Mouse (Mus musculus): ENCODE measurements around the gene Slc6a4. TPM values are rescaled to one million over a fixed set of nuclear protein-coding genes. Genes with fewer than 3 reads are reported as not detected.

The Slc6a4 gene
- polyA plus RNA-seq, 1 experiment from 2014 or later: 21.2 TPM

DNA sequence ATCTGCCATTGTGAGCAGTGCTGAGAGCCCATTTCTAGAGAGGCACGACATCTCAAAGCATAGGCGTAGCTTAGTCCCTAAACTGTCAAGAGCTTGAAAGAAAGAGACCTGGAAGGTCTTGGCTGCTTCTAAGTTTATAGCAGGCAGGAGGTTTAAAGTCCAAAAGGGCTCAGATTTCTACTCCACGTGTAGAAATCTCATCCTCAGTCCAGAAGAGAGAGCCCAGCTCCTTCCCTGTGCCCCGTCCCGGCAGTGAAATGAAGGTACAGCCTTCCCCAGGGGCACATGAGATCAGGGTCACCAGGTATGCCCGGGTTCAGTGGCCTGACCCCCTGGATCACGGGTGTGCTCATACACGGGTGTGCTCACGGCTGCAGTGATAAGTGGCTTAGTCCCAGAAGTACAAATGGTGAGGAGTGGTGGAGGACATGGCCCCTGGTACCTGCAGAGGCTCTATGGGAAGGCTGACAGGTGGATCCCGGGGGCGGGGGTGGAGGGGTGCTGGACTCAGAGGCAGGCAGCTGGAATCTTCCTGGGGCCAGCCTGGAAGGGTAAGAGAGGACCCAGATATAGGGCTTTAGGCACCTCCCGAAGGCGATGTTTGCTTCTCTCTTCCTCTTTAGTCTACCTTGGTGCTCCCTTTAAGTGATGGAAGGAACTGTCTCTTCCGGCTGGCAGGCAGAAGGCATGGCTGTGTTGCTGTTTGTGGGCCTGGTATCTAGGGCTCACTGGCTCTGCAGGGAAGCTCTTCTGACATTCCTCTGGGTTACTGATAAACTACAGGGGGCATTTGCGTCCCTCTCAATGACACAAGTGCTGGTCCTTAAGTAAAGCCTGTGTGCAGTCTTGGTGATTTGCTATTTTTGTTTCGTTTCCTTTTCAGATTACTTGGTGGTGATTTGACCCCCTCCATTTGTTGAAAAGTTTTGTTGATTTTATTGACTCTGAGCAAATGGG, 10.9 kb downstream of the Slc6a4 start:
- peak; percentile 72 for ATAC-seq
- 32% methylated on average over 16 of the region's 16 CpGs for WGBS

GRCm38 (mm10) chr11:77010762-77011475, 12.5 kb downstream of the Slc6a4 start:
- peaks cover 7% of the 10 kb centered on the region; the same call in 1 of the 2 replicates for H3K36me3 ChIP-seq (ENCODE audit: control insufficient read depth, insufficient read depth)
- H3K4me3 ChIP-seq (ENCODE audit: low read depth, low read length): no peak overlapping the region
- no peaks in the 10 kb centered on the region for H3K9me3 ChIP-seq (ENCODE audit: control insufficient read depth)
- no peaks in the 10 kb centered on the region for H3K27me3 ChIP-seq (replicated peaks; ENCODE audit: control insufficient read depth, insufficient read depth, low read length)
- peak overlapping the region; percentile 28 for H3K4me2 ChIP-seq (replicated peaks; ENCODE audit: low read depth)
- H3K27ac ChIP-seq (ENCODE audit: low read depth, low read length): peak overlapping the region; percentile 80
- no peak for TF ChIP-seq CTCF (IDR thresholded peaks at IDR 0.05; ENCODE audit: low read depth)
- H3K4me1 ChIP-seq (replicated peaks; ENCODE audit: control insufficient read depth, insufficient read depth, low read length): no peaks in the 10 kb centered on the region
- H3K9ac ChIP-seq (ENCODE audit: low read depth, low read length): peak overlapping the region; percentile 27; the same call in 1 of the 2 replicates
- WGBS: 31% methylated on average over 10 of the region's 10 CpGs
- peak; percentile 79 for ATAC-seq

More for the DNA sequence above, 10.9 kb downstream of the Slc6a4 start:
- peak overlapping the region; percentile 28 for H3K9ac ChIP-seq (ENCODE audit: low read depth, low read length)
- H3K4me3 ChIP-seq (ENCODE audit: low read depth, low read length): peak overlapping the region; percentile 20; the same call in 1 of the 2 replicates
- H3K4me2 ChIP-seq (replicated peaks; ENCODE audit: low read depth): peak overlapping the region; percentile 56
- peak overlapping the region; percentile 76 for H3K27ac ChIP-seq (ENCODE audit: low read depth, low read length)
- peaks cover 5% of the 10 kb centered on the region; the same call in 1 of the 2 replicates for H3K36me3 ChIP-seq (ENCODE audit: control insufficient read depth, insufficient read depth)
- H3K9me3 ChIP-seq (ENCODE audit: control insufficient read depth): no peaks in the 10 kb centered on the region
- no peaks in the 10 kb centered on the region for H3K27me3 ChIP-seq (replicated peaks; ENCODE audit: control insufficient read depth, insufficient read depth, low read length)
- no peaks in the 10 kb centered on the region for H3K4me1 ChIP-seq (replicated peaks; ENCODE audit: control insufficient read depth, insufficient read depth, low read length)
- no peak for TF ChIP-seq CTCF (IDR thresholded peaks at IDR 0.05; ENCODE audit: low read depth)

DNA sequence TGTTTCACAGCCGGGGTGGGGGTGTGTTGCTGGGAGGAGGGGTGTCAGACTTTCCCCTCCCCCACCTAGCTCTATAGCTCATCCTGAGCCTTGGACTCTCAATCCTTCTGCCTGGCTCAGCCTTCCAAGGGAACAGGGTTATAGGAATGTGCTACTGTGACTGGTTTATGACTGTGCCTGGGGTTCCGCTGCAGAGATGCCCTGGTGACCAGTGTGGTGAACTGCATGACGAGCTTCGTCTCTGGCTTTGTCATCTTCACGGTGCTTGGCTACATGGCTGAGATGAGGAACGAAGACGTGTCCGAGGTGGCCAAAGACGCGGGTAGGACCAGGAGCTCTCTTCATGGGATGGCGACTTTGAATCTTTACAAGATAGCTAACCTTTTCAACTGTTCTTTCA, 19.6 kb downstream of the Slc6a4 start:
- Histone ChIP-seq H3K9ac (ENCODE audit: low read depth, low read length) (no peak overlapping the region), H3K27me3 (replicated peaks; ENCODE audit: control insufficient read depth, insufficient read depth, low read length) (no peaks in the 10 kb centered on the region), H3K9me3 (ENCODE audit: control insufficient read depth) (no peaks in the 10 kb centered on the region), H3K4me3 (ENCODE audit: low read depth, low read length) (no peak overlapping the region), H3K27ac (ENCODE audit: low read depth, low read length) (no peak overlapping the region), H3K4me1 (replicated peaks; ENCODE audit: control insufficient read depth, insufficient read depth, low read length) (no peaks in the 10 kb centered on the region; the same call in 1 of the 2 replicates), H3K4me2 (replicated peaks; ENCODE audit: low read depth) (no peak overlapping the region), H3K36me3 (ENCODE audit: control insufficient read depth, insufficient read depth) (peaks cover 15% of the 10 kb centered on the region; the same call in 1 of the 2 replicates)
- WGBS: 80% methylated on average over 11 of the region's 11 CpGs
- ATAC-seq: no peak
- TF ChIP-seq CTCF (IDR thresholded peaks at IDR 0.05; ENCODE audit: low read depth): peak; percentile 34

GRCm38 (mm10) chr11:77019539-77019938, 21.1 kb downstream of the Slc6a4 start:
- Histone ChIP-seq H3K27ac (ENCODE audit: low read depth, low read length) (no peak overlapping the region), H3K4me3 (ENCODE audit: low read depth, low read length) (no peak overlapping the region), H3K36me3 (ENCODE audit: control insufficient read depth, insufficient read depth) (peaks cover 9% of the 10 kb centered on the region; the same call in 1 of the 2 replicates), H3K4me1 (replicated peaks; ENCODE audit: control insufficient read depth, insufficient read depth, low read length) (no peaks in the 10 kb centered on the region; the same call in 1 of the 2 replicates), H3K9ac (ENCODE audit: low read depth, low read length) (no peak overlapping the region), H3K9me3 (ENCODE audit: control insufficient read depth) (no peaks in the 10 kb centered on the region), H3K4me2 (replicated peaks; ENCODE audit: low read depth) (no peak overlapping the region), H3K27me3 (replicated peaks; ENCODE audit: control insufficient read depth, insufficient read depth, low read length) (no peaks in the 10 kb centered on the region)
- peak; percentile 47 for ATAC-seq
- WGBS: 25% methylated on average over 8 of the region's 8 CpGs
- no peak for TF ChIP-seq CTCF (IDR thresholded peaks at IDR 0.05; ENCODE audit: low read depth)

DNA sequence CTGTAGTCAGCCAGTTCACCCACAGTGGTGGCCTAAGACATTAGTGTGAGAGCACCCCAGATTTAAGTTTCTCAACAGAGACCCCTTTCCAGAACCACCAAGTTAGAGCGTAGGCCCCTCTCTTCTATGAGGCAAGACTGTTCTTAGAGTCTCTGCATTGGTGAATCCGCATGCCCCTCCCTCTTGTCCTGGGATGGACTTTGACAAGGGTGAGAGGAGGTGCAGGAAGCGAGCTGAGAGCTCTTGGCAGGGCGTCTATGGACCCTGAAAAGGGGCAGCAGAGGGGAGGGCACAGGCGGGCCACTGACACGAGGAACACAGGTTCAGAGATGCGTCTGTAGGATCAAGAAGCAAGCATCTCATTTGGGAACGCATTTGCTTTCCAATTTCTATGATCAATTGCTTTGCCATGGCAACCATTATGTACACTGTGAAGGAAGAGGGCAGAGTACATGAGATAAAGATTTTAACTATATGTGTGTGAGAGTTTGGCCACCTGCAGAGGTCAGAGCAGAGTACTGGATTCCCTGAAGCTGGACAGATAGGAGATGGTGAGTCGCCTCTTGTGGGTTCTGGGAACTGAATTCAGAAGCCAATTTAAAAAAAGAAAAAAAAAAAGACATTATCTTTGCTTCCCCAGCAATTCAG, 23.5 kb downstream of the Slc6a4 start:
- Histone ChIP-seq H3K9me3 (ENCODE audit: control insufficient read depth) (no peaks in the 10 kb centered on the region), H3K27me3 (replicated peaks; ENCODE audit: control insufficient read depth, insufficient read depth, low read length) (no peaks in the 10 kb centered on the region), H3K27ac (ENCODE audit: low read depth, low read length) (no peak overlapping the region; the same call in 1 of the 2 replicates), H3K9ac (ENCODE audit: low read depth, low read length) (no peak overlapping the region), H3K4me2 (replicated peaks; ENCODE audit: low read depth) (peak overlapping the region; percentile 4; the same call in 1 of the 2 replicates), H3K4me1 (replicated peaks; ENCODE audit: control insufficient read depth, insufficient read depth, low read length) (no peaks in the 10 kb centered on the region; the same call in 1 of the 2 replicates), H3K4me3 (ENCODE audit: low read depth, low read length) (no peak overlapping the region), H3K36me3 (ENCODE audit: control insufficient read depth, insufficient read depth) (peaks cover 4% of the 10 kb centered on the region; the same call in 1 of the 2 replicates)
- TF ChIP-seq CTCF (IDR thresholded peaks at IDR 0.05; ENCODE audit: low read depth): peak; percentile 35; the same call in 1 of the 2 replicates
- peak; percentile 74 for ATAC-seq
- 37% methylated on average over 9 of the region's 9 CpGs for WGBS

All from intestine, postnatal 0 days (tissue).